In the genomic region with DNA sequence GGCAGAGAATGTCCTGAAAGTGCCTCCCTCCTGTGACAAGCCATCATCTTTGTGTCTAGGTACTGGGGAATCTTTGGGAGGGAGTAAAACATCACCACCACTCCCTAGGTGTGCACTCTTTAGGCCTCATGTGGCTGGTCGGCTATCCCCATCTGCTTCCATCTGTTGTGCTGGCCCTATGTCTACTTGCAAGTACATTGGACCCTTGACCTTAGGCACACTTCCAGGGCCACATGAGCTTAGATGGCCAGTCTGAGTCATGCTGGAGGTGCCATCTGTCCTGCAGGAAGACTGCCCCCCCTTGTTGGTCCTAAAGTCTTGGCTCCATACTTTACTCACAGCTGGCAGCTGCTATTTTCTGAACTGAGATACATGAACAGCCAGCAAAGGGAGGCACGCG, we compare ENCODE assay signal across 21 mouse cellular contexts.
DNase-seq lines count a peak whose midpoint lies in the region; ATAC-seq and TF ChIP-seq lines count a peak whose summit lies in the region.
"Had no signal": no experiment of that assay in that cellular context is flagged by ENCODE, and none has a peak within 500 bp of the region (broad histone marks: within the 10 kb centered on the region; RNA-seq: fewer than 3 reads in every experiment).

No protein-coding gene starts in this region.

- no peak for TF ChIP-seq POLR2A in lung, adult 2 months (IDR thresholded peaks at IDR 0.05; ENCODE audit: borderline replicate concordance, extremely low read depth, low read depth, low read length)

- no peaks in the 10 kb centered on the region for H3K36me3 ChIP-seq in midbrain, postnatal 0 days (ENCODE audit: insufficient read depth, low read length)
- H3K36me3 ChIP-seq in midbrain, embryonic 16.5 days (ENCODE audit: control insufficient read depth, insufficient read depth, low read length), result no peaks in the 10 kb centered on the region
- H3K36me3 ChIP-seq: heart, embryonic 10.5 days; hindbrain, embryonic 10.5 days; limb, embryonic 15.5 days; midbrain, embryonic 15.5 days had no signal

- no peak overlapping the region for H3K4me2 ChIP-seq in midbrain, postnatal 0 days (ENCODE audit: low read depth, low read length, poor library complexity, severe bottlenecking)
- no peak overlapping the region for H3K4me2 ChIP-seq in midbrain, embryonic 16.5 days (ENCODE audit: low read length)
- H3K4me2 ChIP-seq: forebrain, embryonic 13.5 days; limb, embryonic 15.5 days; midbrain, embryonic 15.5 days had no signal

- no peak overlapping the region for H3K4me3 ChIP-seq in gastrocnemius, adult 2 months
- H3K4me3 ChIP-seq in midbrain, postnatal 0 days (ENCODE audit: low read depth, low read length), result no peak overlapping the region
- H3K4me3 ChIP-seq in midbrain, embryonic 16.5 days (ENCODE audit: low read depth, low read length), result no peak overlapping the region
- H3K4me3 ChIP-seq in lung, adult 2 months (replicated peaks; ENCODE audit: extremely low read depth, low read depth, low read length), result no peak overlapping the region
- H3K4me3 ChIP-seq: forebrain, embryonic 13.5 days; heart, embryonic 10.5 days; hindbrain, embryonic 10.5 days; limb, embryonic 15.5 days; megakaryocyte, embryonic 14.5 days; midbrain, embryonic 15.5 days had no signal

- DNase-seq in gastrocnemius, adult 2 months, result peak; percentile 26
- no peak for DNase-seq in gastrocnemius, postnatal 10 days
- peak; percentile 6 for DNase-seq in midbrain, postnatal 0 days (ENCODE audit: low spot score)
- DNase-seq in cerebellum, adult 9-10 months, result peak; percentile 97
- peak; percentile 13 for DNase-seq in gastrocnemius, postnatal 25 days
- DNase-seq in lung, adult 2 months, result no peak
- DNase-seq in layer of hippocampus, adult 11-12 months (ENCODE audit: low spot score), result no peak
- DNase-seq: adrenal gland, postnatal 14 days; kidney, adult 8-10 months; kidney, postnatal 36 days; liver, postnatal 0 days; retina, postnatal 1 day; thymus, postnatal 25 days had no signal

- TF ChIP-seq CTCF in gastrocnemius, adult 2 months (IDR thresholded peaks at IDR 0.05), result no peak
- no peak for TF ChIP-seq CTCF in midbrain, postnatal 0 days (IDR thresholded peaks at IDR 0.05)
- TF ChIP-seq CTCF in lung, adult 2 months (IDR thresholded peaks at IDR 0.05; ENCODE audit: insufficient read depth, low read length), result no peak

- H3K9ac ChIP-seq in midbrain, postnatal 0 days (replicated peaks; ENCODE audit: low read length, poor library complexity, severe bottlenecking), result no peak overlapping the region
- no peak overlapping the region for H3K9ac ChIP-seq in midbrain, embryonic 16.5 days (ENCODE audit: low read depth, low read length)
- H3K9ac ChIP-seq: forebrain, embryonic 13.5 days; limb, embryonic 15.5 days; liver, postnatal 0 days; midbrain, embryonic 15.5 days had no signal

- intact Hi-C loops in gastrocnemius, adult 2 months (cut with DNase I), result no loop called here

- no peaks in the 10 kb centered on the region for H3K9me3 ChIP-seq in midbrain, postnatal 0 days (ENCODE audit: low read length)
- peaks cover 10% of the 10 kb centered on the region for H3K9me3 ChIP-seq in midbrain, embryonic 16.5 days (replicated peaks; ENCODE audit: control insufficient read depth, low read length, poor library complexity, severe bottlenecking)

- H3K27me3 ChIP-seq in midbrain, postnatal 0 days (ENCODE audit: insufficient read depth, low read length), result no peaks in the 10 kb centered on the region
- no peaks in the 10 kb centered on the region for H3K27me3 ChIP-seq in midbrain, embryonic 16.5 days (ENCODE audit: control insufficient read depth, insufficient read depth, low read depth, low read length)
- H3K27me3 ChIP-seq: CH12.LX; forebrain, embryonic 13.5 days; limb, embryonic 15.5 days; megakaryocyte, embryonic 14.5 days; midbrain, embryonic 15.5 days had no signal

- H3K27ac ChIP-seq in gastrocnemius, adult 2 months, result no peak overlapping the region
- no peak overlapping the region for H3K27ac ChIP-seq in midbrain, postnatal 0 days (ENCODE audit: low read depth, low read length)
- no peak overlapping the region for H3K27ac ChIP-seq in midbrain, embryonic 16.5 days (ENCODE audit: low read length)
- H3K27ac ChIP-seq: forebrain, embryonic 13.5 days; heart, embryonic 10.5 days; hindbrain, embryonic 10.5 days; limb, embryonic 15.5 days; midbrain, embryonic 15.5 days had no signal

- H3K4me1 ChIP-seq in midbrain, postnatal 0 days (ENCODE audit: insufficient read depth, low read length), result no peaks in the 10 kb centered on the region
- H3K4me1 ChIP-seq in midbrain, embryonic 16.5 days (ENCODE audit: control insufficient read depth, insufficient read depth, low read length), result no peaks in the 10 kb centered on the region
- no peaks in the 10 kb centered on the region for H3K4me1 ChIP-seq in lung, adult 2 months (ENCODE audit: control insufficient read depth, insufficient read depth, low read length)
- H3K4me1 ChIP-seq: forebrain, embryonic 13.5 days; heart, embryonic 10.5 days; hindbrain, embryonic 10.5 days; limb, embryonic 15.5 days; megakaryocyte, embryonic 14.5 days; midbrain, embryonic 15.5 days had no signal

- 96% methylated on average over 3 of the region's 3 CpGs for WGBS in midbrain, postnatal 0 days
- WGBS in midbrain, embryonic 16.5 days, result 93% methylated on average over 3 of the region's 3 CpGs
- WGBS in lung, adult 2 months, result 90% methylated on average over 3 of the region's 3 CpGs

- ATAC-seq in midbrain, postnatal 0 days (ENCODE audit: low FRiP score), result no peak
- no peak for ATAC-seq in midbrain, embryonic 16.5 days
- ATAC-seq: forebrain, embryonic 13.5 days; liver, postnatal 0 days; midbrain, embryonic 15.5 days had no signal

Comparison
In these comparisons a context has a peak if more than half of its experiments do, and no peak if none do; other contexts are left out.
1. DNase-seq: peak in gastrocnemius, adult 2 months (single experiment), midbrain, postnatal 0 days (single experiment), cerebellum, adult 9-10 months (single experiment) and gastrocnemius, postnatal 25 days (single experiment); none in gastrocnemius, postnatal 10 days (single experiment), lung, adult 2 months (single experiment) and layer of hippocampus, adult 11-12 months (single experiment).